Mouse (Mus musculus) neural tube, embryonic 14.5 days (tissue): ENCODE results near the gene Rad9a. TPM values are rescaled to one million over a fixed set of nuclear protein-coding genes. Genes with fewer than 3 reads are reported as not detected.

Experiments
- ATAC-seq: fragments of 200-750 bp; cut with Nextera tagmentation; 2 replicates; pipeline ENCODE4 v1.8.0; 2017; ENCODE audit warnings: low read depth, mild to moderate bottlenecking, moderate TSS enrichment, moderate library complexity
- H3K27ac ChIP-seq: fragments of 300-500 bp; sonication (generic); 2 replicates; pipeline ENCODE4 v1.5.1; 2014; ENCODE audit warnings: low read depth, mild to moderate bottlenecking, control low read depth, low read length, moderate library complexity, mixed read lengths
- H3K27me3 ChIP-seq: fragments of 300-500 bp; sonication (generic); 2 replicates; pipeline ENCODE4 v1.6.1; 2014; ENCODE audit warnings: low read length; ENCODE audit not compliant: control insufficient read depth, insufficient read depth
- H3K36me3 ChIP-seq: fragments of 300-500 bp; sonication (generic); 2 replicates; pipeline ENCODE4 v1.6.1; 2014; ENCODE audit warnings: low read length, mixed read lengths; ENCODE audit not compliant: control insufficient read depth, insufficient read depth
- H3K4me1 ChIP-seq: fragments of 300-500 bp; sonication (generic); 2 replicates; pipeline ENCODE4 v1.6.1; 2014; ENCODE audit warnings: low read length; ENCODE audit not compliant: control insufficient read depth, insufficient read depth
- H3K4me2 ChIP-seq: fragments of 300-500 bp; sonication (generic); 2 replicates; pipeline ENCODE4 v1.6.1; 2014; ENCODE audit warnings: mild to moderate bottlenecking, low read depth, low read length, control low read depth
- H3K4me3 ChIP-seq: fragments of 300-500 bp; sonication (generic); 2 replicates; pipeline ENCODE4 v1.5.1; 2014; ENCODE audit warnings: low read depth, low read length, control low read depth, mixed read lengths
- H3K9ac ChIP-seq: fragments of 300-500 bp; sonication (generic); replicated peaks from 2 replicates; pipeline ENCODE4 v1.6.1; 2014; ENCODE audit warnings: low read depth, mild to moderate bottlenecking, control low read depth, low read length, mixed read lengths
- H3K9me3 ChIP-seq: fragments of 300-500 bp; sonication (generic); 2 replicates; pipeline ENCODE4 v1.6.1; 2016; ENCODE audit warnings: low read length; ENCODE audit not compliant: control insufficient read depth
- WGBS: fragments of 180-500 bp; shearing (Covaris S2); extraction: QIAGEN DNeasy Blood & Tissue Kit; methylation state at CpG from one replicate; pipeline ENCODE4 v1.1.7; 2014; 5-methylcytosine and 5-hydroxymethylcytosine counted together
- polyA plus RNA-seq: library from polyadenylated mRNA; unstranded; fragments of >200 nt; fragmentation: Nextera tagmentation; extraction: Ambion mirVana; gene quantifications from 2 replicates; pipeline ENCODE4 v1.2.1, GENCODE M21; 2014

Gene Rad9a
- polyA plus RNA-seq, 1 experiment from 2014 or later, result 23.0 TPM

DNA sequence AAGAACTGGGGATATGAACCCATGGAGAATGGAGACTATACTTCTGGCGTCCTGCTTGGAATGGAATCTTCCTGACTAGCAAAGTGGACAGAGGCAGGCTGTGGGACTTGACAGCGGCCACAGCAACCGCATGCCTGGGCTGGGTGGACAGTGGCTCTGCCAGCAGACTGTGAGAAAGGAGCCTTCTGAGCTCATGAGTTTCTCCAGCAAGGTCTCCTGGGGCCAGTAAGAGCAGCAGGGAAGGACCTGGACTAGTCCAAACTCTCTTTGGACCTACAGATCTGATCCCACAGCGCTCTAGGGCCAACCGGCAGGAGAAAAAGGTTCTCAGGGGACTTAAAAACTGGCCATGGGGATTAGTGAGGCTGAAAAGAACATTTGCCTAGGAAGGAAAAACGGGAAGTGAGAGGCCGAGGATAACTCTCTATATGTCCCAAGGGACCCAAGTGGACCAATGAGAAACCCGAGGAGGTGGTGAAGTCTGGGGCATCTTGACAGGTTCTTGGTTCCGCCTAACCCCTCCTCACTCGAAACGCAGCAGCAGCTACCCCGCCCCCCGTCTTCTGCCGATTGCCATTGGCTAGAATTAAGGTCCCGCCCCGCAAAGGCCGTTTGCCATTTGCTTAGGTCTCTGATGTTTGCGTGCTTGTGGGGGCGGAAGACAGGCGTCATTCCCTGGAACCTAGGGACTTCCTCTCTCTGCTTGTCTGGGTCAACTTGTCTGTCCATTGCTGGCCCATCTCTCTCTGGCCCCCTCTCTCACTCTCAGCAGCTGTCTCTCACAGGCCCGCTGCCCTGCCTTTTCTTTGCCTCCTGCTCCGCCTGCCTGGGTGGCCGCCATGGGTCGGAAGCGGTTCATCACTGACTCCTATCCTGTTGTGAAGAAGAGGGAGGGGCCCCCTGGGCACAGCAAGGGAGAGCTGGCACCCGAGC lies 30.1 kb upstream of the Rad9a start, which contains the start of gene Pold4:
Gene Pold4 (plus strand): TSS at position 647 of the 933 bp plus-strand sequence.
- H3K9ac ChIP-seq, result peak within 1 kb of the TSS; percentile 71
- H3K27me3 ChIP-seq, result no peaks in the 10 kb centered on the region
- peak within 1 kb of the TSS; percentile 50 for H3K4me3 ChIP-seq
- ATAC-seq, result peak; percentile 90
- WGBS, result 9% methylated on average over 26 of the region's 26 CpGs
- peak within 1 kb of the TSS; percentile 83 for H3K4me2 ChIP-seq
- peaks cover 8% of the 10 kb centered on the region for H3K4me1 ChIP-seq
- H3K9me3 ChIP-seq, result no peaks in the 10 kb centered on the region
- peak within 1 kb of the TSS; percentile 72 for H3K27ac ChIP-seq
- no peaks in the 10 kb centered on the region for H3K36me3 ChIP-seq

DNA sequence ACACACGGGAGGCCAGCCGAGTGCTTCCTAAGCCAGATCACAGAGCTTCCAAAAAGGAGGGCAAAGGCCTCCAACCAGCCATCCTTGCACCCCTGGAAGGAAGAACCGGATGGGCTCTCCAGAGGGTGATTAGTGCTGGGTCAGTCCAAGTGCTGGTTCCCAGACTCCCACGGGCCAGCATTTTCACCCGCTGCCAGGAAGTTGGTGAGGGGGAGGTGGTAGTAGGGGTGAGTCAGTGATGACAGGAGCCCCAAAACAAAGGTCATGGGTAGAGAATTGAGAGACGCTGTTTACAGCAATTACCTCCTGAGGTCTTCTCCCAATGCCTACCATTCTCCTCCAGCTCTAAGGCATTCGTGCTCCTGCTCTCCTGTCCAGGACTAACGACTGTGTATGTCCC lies 29.0 kb upstream of the Rad9a start:
- H3K4me2 ChIP-seq, result no peak overlapping the region
- ATAC-seq, result no peak
- no peak overlapping the region for H3K4me3 ChIP-seq
- no peak overlapping the region for H3K27ac ChIP-seq
- WGBS, result 75% methylated on average over 8 of the region's 8 CpGs
- H3K4me1 ChIP-seq, result peaks cover 8% of the 10 kb centered on the region
- H3K9ac ChIP-seq, result no peak overlapping the region
- H3K9me3 ChIP-seq, result no peaks in the 10 kb centered on the region
- no peaks in the 10 kb centered on the region for H3K36me3 ChIP-seq
- H3K27me3 ChIP-seq, result no peaks in the 10 kb centered on the region

DNA sequence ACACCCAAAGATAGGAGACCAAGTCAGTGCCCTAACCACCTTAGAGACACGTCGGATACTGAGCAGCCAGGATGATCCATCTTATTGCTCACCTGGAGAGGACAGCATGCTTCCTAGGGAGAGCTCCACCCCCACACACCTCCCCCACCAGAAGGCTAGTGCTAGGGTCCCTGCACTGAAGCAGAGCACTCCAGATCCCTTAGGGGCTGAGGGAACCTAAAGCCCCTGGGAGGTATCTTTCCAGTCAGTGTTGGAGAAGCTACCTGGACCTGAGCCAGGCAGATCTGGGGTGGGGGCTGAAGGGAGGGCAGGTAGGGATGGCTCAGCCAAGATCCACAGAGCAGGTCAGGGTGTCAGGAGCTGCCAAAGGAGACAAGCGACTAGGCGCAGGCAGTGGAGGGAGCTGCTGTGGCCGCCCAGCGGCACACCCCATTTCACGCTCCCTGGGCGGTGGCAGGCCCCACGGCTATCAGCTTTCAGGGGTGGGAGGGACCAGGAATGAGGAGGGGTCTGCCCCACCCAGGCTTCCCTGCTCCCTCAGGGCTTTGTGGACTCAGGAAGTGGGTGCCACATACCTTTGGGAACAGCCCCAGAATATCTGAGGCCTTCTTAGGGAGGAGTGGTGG lies 28.1 kb upstream of the Rad9a start:
- no peak overlapping the region for H3K4me3 ChIP-seq
- H3K4me2 ChIP-seq, result no peak overlapping the region
- H3K36me3 ChIP-seq, result no peaks in the 10 kb centered on the region
- H3K9me3 ChIP-seq, result no peaks in the 10 kb centered on the region
- ATAC-seq, result no peak
- H3K27me3 ChIP-seq, result no peaks in the 10 kb centered on the region
- WGBS, result 39% methylated on average over 9 of the region's 9 CpGs
- H3K4me1 ChIP-seq, result peaks cover 8% of the 10 kb centered on the region
- no peak overlapping the region for H3K9ac ChIP-seq
- no peak overlapping the region for H3K27ac ChIP-seq

DNA sequence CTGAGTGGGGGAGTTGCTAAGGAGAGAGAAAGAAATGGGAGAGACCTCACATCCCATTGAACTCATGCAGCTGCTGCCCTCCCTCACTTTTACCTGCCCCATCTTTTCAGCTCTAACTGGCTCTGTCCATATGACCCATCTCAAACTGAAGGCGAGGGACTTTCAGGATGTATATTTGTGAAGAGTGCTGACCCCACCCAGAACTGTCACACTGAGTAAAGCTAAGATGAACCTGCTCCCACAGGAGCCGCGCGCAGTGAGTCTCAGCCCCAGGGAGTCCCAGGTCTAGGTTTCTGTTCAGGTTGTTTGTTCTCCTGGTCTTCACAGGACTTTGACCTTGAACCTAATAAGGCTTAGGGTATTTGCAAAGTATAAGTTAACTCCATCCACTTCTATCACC lies 27.4 kb upstream of the Rad9a start:
- Histone ChIP-seq H3K9me3 (no peaks in the 10 kb centered on the region), H3K4me1 (peaks cover 8% of the 10 kb centered on the region), H3K4me3 (no peak overlapping the region), H3K36me3 (no peaks in the 10 kb centered on the region), H3K27me3 (no peaks in the 10 kb centered on the region), H3K4me2 (no peak overlapping the region), H3K9ac (no peak overlapping the region), H3K27ac (no peak overlapping the region)
- WGBS, result 72% methylated on average over 4 of the region's 4 CpGs
- ATAC-seq, result no peak

DNA sequence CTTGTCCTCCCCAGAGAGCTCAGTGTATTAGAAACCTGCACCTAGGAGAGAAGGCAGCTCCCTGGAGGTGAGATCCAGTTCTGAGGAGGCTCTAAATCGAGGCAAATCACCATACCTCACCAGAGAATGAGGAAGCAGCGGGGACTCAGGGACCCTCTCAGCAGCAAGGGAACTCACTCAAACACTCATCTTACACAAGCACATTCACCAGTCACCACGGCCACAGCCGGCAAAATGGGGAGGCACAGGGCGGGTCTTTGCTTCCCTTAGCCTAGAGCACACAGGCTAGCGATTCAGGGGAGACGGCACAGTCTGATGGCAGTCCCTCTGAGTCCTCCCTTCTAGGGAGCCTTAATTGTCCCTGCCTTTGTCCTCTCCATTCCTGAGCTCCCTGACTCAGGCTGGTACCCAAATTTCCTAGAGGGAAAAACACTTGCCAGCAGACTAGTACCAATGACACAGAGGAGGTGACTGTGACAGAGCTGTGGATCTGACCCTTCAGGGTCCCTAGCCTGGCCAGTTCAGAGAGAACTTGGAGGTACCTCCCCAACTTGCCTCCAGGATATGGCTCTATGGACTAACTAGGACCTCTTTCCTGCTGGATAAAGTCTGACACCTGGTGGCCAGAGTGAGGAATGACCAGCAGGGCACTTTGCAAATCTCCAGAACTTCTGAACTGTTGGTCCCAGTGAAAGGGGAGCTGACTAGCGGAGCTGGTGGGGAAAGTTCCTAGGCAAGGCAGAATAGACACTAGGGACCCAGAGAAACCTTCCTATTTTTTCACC lies 26.6 kb upstream of the Rad9a start:
- Histone ChIP-seq H3K27me3 (no peaks in the 10 kb centered on the region), H3K36me3 (no peaks in the 10 kb centered on the region), H3K9me3 (no peaks in the 10 kb centered on the region), H3K4me1 (peaks cover 8% of the 10 kb centered on the region), H3K4me3 (no peak overlapping the region), H3K4me2 (no peak overlapping the region), H3K9ac (no peak overlapping the region), H3K27ac (no peak overlapping the region)
- ATAC-seq, result no peak
- 28% methylated on average over 8 of the region's 8 CpGs for WGBS

DNA sequence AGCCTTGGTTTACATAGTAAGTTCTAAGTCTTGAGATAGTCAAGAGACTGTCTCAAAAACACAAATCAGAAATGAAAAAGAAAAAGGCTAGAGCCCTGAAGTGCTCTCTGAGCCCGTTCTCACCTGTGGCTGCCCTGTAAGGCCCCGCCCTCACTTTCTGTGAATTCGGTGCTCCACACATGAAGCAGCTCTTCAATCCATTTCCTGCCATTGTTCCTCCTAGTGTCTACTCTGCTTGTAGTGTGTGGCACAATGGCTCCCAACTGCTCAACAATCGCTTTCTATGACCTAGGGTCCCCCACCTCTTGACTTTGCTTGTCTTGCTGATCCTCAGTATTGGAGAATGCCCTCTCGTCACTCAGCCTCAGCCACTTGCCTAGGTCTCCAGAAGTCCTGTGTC lies 26.0 kb upstream of the Rad9a start:
- Histone ChIP-seq H3K36me3 (no peaks in the 10 kb centered on the region), H3K9ac (no peak overlapping the region), H3K4me2 (no peak overlapping the region), H3K9me3 (no peaks in the 10 kb centered on the region), H3K4me3 (no peak overlapping the region), H3K27me3 (no peaks in the 10 kb centered on the region), H3K27ac (no peak overlapping the region), H3K4me1 (peaks cover 6% of the 10 kb centered on the region)
- 76% methylated on average over 5 of the region's 5 CpGs for WGBS
- ATAC-seq, result no peak

DNA sequence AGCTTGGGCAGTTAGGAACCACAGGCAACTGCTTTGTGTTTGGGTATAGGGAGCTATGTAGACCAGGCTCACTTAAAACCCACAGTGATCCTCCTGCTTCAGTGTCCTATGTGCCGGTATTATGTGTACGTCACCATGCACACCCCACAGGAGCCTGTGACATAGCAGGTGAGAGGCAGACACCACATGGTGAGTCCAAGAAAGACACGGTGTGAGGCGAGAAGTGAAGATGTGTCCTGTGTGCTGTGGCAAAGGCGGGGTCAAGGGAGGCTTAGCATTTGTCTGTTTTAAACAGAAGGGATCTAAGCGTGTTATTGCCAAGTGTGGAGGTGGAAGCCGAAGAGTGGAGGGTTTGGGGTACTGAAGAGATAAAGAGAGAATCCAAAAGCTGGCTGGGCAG lies 25.3 kb upstream of the Rad9a start:
- Histone ChIP-seq H3K4me3 (no peak overlapping the region), H3K9ac (no peak overlapping the region), H3K36me3 (no peaks in the 10 kb centered on the region), H3K4me1 (peaks cover 3% of the 10 kb centered on the region; the same call in 1 of the 2 replicates), H3K9me3 (no peaks in the 10 kb centered on the region), H3K27me3 (no peaks in the 10 kb centered on the region), H3K27ac (no peak overlapping the region), H3K4me2 (no peak overlapping the region)
- WGBS, result 91% methylated on average over 7 of the region's 7 CpGs
- ATAC-seq, result no peak

DNA sequence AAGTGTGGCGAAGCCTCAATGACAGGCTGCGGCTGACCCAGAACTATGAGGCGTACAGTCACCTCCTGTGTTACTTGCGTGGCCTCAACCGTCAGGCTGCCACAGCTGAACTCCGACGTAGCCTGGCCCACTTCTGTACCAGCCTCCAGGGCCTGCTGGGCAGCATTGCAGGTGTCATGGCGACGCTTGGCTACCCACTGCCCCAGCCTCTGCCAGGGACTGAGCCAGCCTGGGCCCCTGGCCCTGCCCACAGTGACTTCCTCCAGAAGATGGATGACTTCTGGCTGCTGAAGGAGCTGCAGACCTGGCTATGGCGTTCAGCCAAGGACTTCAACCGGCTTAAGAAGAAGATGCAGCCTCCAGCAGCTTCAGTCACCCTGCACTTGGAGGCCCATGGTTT lies 20.7 kb upstream of the Rad9a start:
- Histone ChIP-seq H3K36me3 (no peaks in the 10 kb centered on the region), H3K4me2 (no peak overlapping the region), H3K9me3 (no peaks in the 10 kb centered on the region), H3K27me3 (0 out of 2 replicates have a peak, but pooled peaks cover 1% of the 10 kb centered on the region), H3K4me3 (no peak overlapping the region), H3K27ac (no peak overlapping the region), H3K9ac (no peak overlapping the region), H3K4me1 (no peaks in the 10 kb centered on the region)
- 77% methylated on average over 11 of the region's 11 CpGs for WGBS
- ATAC-seq, result peak; percentile 28; the same call in 1 of the 2 replicates
